Mouse (Mus musculus) cerebellum, postnatal 36 days (tissue): ENCODE results near the gene Zbtb8b.
"Not testable (repeated sequence)": the region's sequence is repeated elsewhere in the genome, so short reads cannot be mapped to it uniquely, and the experiment has no call there.

Source experiments
- DNase-seq, 2 experiments: peaks; one replicate each; pipeline ENCODE4 v3.0.0; 2021 to 2022; ENCODE audit warnings: mixed read lengths in 2 of 2

The Zbtb8b gene

GRCm38 (mm10) chr4:129415892-129416291 lies 24.8 kb downstream of the Zbtb8b start:
- no peak for DNase-seq

DNA sequence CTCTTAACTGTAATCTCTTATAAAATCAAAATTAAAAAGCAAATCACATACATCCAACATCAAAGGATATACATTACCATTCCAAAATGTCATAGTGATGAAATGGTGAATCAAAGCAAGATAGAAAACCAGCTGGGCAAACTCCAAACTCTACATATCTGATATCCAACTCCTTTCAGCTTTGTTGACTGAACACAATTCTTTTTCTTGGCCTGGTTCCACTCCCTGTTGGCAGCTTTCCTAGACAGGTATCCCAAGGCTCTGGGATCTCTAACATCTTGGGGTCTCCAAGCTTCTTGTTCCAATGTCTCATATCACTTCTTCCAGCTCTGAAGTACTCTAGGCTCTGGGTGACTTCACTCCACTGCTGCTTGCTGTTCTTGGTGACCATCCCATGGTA lies 29.7 kb downstream of the Zbtb8b start:
- DNase-seq = no peak

DNA sequence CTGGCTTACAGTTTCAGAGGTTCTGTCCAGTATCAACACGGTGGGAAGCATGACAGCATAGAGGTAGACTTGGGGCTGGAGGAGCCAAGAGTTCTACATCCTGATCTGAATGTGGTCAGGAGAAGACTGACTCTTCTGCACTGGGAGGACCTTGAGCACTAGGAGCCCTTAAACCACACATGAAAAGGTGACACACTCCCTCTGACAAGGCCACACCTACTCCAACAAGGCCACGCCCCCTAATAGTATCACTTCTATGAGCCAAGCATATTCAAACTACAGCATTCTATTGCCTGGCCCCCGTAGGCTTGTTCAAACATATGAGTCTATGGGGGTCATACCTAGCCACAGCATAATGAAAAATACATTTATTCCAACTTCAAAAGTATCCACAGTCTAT lies 30.1 kb downstream of the Zbtb8b start:
- DNase-seq = not testable (repeated sequence)

DNA sequence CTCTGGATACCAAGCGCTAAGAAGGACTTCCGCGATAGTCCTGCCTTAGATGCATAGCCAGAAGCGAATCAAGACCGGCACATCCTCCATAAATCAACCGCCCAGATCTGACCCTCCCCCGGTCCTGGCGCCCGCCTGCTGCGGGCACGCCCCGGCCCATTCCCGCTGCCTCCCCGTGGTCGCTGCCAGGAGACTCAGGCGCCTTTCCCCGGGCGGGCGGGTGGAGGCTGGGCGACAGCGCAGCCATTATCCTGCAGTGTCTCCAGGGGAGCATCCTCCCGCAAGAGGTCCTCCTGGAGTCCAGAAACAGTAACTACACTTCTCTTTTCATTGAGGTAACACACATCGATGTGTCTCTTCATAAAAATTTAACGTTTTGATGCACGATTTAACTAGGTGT lies 34.2 kb downstream of the Zbtb8b start:
- peak; percentile 25 to 35 for DNase-seq

GRCm38 (mm10) chr4:129399813-129400212 lies 40.8 kb downstream of the Zbtb8b start:
- no peak for DNase-seq

DNA sequence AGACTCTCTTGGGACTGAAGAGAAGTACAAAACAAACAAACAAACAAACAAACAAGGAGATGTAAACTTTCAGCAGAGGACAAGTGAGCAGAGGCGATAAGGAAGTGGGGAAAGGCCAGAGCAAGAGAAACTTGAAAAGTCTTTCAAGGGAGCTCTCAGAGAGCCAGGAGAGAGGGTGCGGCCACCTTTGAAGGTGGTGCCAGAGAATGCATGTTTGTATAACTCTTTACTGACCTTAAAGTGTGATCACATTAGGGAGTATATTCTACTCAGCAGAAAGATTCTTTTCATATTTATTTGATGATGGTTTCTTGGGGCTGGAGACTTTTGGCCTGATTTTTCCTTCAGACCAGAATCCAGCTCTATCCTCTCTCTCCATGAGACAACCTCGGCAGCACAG lies 43.7 kb downstream of the Zbtb8b start:
- DNase-seq = no peak

GRCm38 (mm10) chr4:129394089-129394870 lies 46.4 kb downstream of the Zbtb8b start:
- DNase-seq = no peak

DNA sequence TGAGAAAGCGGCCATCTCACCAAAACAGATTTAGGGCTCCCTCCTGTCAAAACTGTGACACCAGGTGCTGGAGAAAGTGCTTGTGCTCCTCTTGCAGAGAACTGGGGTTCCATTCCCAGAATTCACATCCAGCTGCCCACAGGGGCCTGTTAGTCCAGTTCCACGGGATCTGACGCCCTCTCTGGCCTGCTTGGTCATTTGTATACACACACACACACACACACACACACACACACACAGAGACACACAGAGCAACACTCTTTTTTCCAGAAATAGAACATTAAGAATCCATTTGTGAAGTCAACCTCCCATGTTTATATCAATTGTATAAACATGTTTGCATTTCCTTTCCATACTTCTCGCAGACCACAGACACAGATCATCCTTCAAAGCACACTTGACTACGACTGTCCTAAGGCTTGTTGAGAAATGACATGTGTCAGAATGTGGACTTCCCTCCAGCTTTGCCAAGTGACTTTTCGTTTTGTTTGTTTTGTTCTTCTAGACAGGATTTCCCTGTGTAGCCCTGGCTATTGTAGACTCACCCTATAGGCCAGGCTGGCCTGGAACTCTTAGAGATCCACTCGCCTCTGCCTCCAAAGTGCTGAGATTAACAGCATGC lies 49.6 kb downstream of the Zbtb8b start:
- no peak for DNase-seq

- no peak for DNase-seq
These were observed 50.4 kb downstream of the Zbtb8b start for GRCm38 (mm10) chr4:129390216-129390743.

GRCm38 (mm10) chr4:129388404-129388803 lies 52.2 kb downstream of the Zbtb8b start:
- no peak for DNase-seq

GRCm38 (mm10) chr4:129386989-129387388 lies 53.7 kb downstream of the Zbtb8b start:
- no peak for DNase-seq

- DNase-seq = no peak
These were observed 54.2 kb downstream of the Zbtb8b start for GRCm38 (mm10) chr4:129386269-129386946.

DNA sequence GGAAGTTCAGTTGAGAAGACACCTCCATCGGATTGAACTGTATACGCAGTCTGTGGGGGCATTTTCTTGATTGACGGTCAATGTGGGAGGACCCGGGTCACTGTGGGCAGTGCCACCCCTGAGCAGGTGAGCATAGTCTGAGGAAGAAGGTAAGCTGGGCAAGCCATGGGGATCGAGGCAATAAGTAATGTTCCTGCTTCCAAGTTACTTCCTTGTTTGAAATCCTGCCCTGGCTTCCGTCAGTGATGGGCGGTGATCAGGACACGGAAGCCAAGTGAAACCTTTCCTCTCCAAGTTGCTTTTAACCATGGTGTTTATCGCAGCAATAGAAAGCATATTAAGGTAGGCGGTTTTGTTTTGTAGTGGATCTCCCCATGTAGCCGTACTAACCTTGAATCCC lies 55.0 kb downstream of the Zbtb8b start:
- DNase-seq = no peak

- DNase-seq = no peak
These were observed 56.2 kb downstream of the Zbtb8b start for GRCm38 (mm10) chr4:129384440-129384839.

DNA sequence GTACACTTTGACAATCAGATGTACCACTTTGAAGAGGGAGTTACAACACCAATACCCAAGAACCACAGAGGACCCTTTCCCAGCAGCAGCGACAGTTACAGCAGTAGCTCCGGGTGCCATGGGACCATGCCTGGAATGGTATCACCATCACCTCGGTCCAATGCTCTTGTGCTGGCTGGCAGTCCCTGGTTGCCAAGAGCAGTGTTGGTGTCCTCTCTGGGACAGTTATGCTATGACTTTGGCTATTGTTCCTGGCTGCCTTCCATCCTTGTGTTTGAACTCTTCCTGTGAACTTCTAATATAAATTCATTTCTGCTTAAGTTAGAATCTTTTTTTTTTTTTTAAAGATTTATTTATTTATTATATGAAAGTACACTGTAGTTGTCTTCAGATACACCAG lies 57.1 kb downstream of the Zbtb8b start:
- DNase-seq = no peak

GRCm38 (mm10) chr4:129382488-129382887 lies 58.2 kb downstream of the Zbtb8b start:
- no peak for DNase-seq

DNA sequence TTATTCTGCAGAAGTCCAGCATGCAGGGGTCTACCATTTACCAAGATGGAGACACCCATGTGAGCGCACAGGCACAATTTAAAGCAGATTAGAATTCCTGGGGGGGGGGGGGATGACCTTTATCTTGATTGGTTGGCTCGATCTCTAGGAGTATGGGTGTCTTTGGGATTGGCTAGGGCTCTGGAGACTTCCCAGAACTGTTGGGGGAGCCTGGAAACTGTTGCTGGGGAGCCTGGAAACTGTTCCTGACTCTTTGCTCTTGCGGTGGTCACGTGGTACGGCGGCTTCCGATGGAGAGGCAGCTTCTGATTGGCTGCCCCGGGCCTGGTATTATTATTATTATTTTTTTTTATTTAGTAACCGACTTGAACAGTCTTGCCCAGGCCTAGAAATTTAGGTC lies 58.6 kb downstream of the Zbtb8b start:
- no peak for DNase-seq

DNA sequence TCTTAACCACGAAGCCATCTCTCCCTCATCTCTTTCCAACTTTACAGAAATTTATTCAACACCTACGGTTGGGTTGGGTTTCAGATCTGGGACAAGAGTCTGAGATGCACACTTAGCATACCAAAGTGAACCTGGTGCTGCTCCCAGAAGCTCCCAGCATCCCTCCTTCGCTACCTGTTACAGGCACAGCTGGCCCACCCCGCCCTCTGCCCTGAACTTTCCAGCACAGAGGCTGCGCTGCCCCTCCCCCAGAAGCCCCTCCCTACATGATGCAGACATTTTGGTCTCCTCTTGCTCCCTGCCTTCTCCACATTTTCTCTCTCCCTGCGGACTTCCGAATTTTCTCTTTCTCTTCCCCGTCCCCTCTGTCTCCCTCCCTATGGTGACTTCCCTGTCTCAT lies 59.5 kb downstream of the Zbtb8b start:
- DNase-seq = no peak

DNA sequence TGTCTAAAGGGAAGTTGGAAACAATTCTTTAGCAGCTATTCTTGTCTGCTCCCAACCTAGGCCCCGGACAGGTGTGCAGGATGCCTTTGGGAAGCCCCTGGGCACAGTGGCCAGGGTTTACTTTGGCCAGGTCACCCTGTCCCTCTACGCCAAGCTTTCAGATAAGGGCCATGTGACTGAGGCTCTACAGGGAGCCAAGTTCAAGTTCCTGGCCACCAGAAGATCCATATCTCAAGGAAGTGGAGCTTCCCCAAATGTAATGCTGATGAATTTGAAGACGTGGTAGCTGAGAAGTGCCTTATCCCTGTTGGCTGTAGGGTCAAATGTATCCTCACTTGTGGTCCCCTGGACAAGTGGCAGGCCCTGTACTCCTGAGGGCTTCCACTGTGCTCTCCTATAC lies 60.8 kb downstream of the Zbtb8b start:
- DNase-seq = no peak

GRCm38 (mm10) chr4:129377601-129378390 lies 62.9 kb downstream of the Zbtb8b start, which contains the start of gene Zbtb8a:
Gene Zbtb8a (minus strand): TSS chr4:129378116.
- DNase-seq = peak; percentile 49 to 50

DNA sequence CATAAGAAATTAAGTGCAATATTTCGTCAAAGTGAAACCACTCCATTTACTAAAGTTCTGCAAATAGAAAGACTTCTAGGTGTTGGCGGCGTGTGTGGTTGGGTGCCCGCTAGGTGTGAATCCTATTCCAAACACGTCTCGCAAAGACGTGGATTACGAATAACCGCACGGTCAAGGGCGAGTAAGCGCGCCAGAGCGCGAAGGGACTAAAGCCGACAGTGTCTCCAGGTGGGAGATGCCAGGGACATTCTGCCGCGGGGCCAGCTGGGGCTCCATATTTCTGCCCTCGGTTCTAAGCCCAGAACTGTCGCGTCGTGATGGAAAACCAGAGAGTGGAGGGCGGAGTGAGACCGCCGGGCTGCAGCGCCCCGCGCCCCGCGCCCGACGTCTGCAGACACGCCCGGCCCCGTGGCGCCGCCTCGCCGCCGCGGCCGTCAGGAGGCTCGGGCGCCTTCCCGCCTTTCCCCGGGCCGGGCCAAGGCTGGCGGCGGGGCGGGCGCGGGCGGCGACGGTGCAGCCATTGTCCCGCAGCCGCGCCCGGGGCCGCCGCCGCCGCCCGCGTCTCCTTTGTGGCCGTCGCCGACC lies 63.6 kb downstream of the Zbtb8b start:
- peak; percentile 56 to 59 for DNase-seq

- DNase-seq = peak; percentile 9 to 10
These were observed 64.8 kb downstream of the Zbtb8b start for GRCm38 (mm10) chr4:129375821-129376220.
